Mouse (Mus musculus): ENCODE data around the gene Ugcg.

DNA sequence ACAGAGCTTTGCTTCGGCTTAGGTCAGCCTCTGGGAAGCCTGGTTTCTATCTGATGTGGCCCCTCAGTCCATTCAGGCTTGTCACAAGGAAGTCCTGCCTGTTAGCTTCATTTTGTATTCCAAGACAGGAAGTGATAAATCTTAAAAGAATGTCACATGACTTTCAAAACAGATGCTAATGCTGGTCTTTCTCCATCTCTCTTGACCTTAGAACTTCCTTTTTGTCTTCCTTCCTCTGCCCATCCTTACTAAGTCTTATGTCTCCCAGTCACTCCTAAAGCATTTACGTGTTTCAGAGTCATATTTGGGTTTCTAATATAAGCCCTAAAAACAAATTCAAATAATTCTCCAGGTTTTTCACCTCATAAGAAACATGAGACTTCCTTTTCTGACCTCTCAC lies 25.0 kb upstream of the Ugcg start:
- TF ChIP-seq POLR2A (IDR thresholded peaks at IDR 0.05; ENCODE audit: control insufficient read depth, extremely low read depth, insufficient read depth, low read length, poor library complexity), result no peak
- TF ChIP-seq CTCF (IDR thresholded peaks at IDR 0.05; ENCODE audit: borderline replicate concordance, control insufficient read depth, extremely low read depth, insufficient read depth, low read length, poor library complexity), result no peak

Data from thymus, adult 2 months (tissue).